Mouse (Mus musculus): ENCODE measurements at regions not wholly inside any gene's neighbourhood (a gene's known extent, or its start where the extent isn't known, plus 50 kb on each side); places are given as distances from the start of the nearest gene placed in this dataset.

DNA sequence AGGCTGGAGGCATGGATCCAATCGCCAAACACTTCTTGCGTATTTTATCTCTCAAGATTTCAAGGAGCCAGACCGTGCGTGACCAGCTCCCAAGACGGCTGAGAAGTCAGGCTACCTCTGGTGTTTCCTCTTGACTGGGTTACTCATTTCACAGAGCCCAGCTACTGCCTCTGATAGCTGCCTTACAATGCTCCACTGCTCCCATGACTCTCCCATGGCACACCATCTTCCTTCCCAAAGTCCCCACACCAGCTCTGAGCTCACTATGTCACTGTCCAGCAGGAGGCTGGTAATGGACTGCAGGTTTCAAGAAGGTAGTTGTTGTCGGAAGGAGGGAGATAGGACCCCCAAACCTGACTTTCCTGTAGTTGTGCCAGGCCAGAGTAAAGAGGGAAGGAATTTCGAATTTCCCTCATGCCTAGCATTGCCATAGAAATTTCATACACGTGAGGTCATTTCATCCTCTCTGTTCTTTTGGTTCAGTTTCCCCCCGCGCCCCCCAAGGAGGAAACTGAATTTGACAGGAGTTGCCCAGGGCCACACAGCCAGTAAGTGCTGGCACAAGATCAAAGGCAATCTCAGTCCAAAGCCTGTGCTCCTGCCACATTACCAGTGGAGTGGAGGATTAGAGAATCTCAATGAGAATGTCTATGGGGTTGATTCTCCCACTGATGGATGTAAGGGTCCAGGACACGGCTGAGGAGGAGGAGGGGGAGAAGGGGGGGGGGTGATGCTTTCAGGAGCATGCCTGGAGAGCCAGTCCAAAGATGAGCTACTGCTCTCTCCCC lies 155.3 kb upstream of the Mocs1 start:
- no peak for TF ChIP-seq POLR2A (IDR thresholded peaks at IDR 0.05; ENCODE audit: insufficient read depth, low read length)
- no peak for TF ChIP-seq CTCF (IDR thresholded peaks at IDR 0.05; ENCODE audit: low read depth, low read length)
- TF ChIP-seq EP300 (IDR thresholded peaks at IDR 0.05; ENCODE audit: insufficient read depth, low read depth, low read length) = no peak
